Mouse (Mus musculus): ENCODE measurements around the gene Hjurp. TPM values are rescaled to one million over a fixed set of nuclear protein-coding genes. Genes with fewer than 3 reads are reported as not detected.

Hjurp gene
- polyA plus RNA-seq, 1 experiment from 2014 or later, result 182 TPM

DNA sequence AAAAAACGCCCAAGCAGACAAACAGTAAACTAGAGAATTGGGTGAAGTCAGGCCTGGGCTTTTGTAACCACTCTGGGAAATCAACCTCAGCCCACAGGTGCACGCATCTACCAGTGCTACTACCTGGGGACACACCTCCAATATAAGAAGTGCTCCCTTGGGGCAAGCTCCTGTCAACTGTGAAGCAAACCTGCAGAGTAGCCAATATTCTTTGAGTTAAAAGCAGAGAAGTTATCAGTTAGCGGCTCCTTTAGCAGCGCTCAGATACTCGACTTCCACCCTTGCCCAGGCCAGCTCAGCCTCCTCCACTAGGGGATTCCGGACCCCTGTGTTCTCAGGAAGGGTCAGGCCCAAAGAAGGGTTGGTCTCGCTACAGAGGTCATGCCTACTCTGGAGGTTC, 15.7 kb downstream of the Hjurp start:
- no peak overlapping the region for H3K27ac ChIP-seq (ENCODE audit: low read depth)
- no peak overlapping the region for H3K4me2 ChIP-seq (ENCODE audit: low read length)
- no peak overlapping the region for H3K9ac ChIP-seq (ENCODE audit: low read length)
- H3K36me3 ChIP-seq (ENCODE audit: control insufficient read depth, insufficient read depth, low read length), result peaks cover 74% of the 10 kb centered on the region
- H3K4me3 ChIP-seq (ENCODE audit: low read depth, low read length), result no peak overlapping the region
- ATAC-seq (replicated peaks; ENCODE audit: low FRiP score, low TSS enrichment, low read depth) (no peak), DNase-seq (ENCODE audit: low spot score) (no peak)
- no peaks in the 10 kb centered on the region; the same call in 1 of the 2 replicates for H3K4me1 ChIP-seq (replicated peaks; ENCODE audit: control insufficient read depth, insufficient read depth, low read length)
- H3K27me3 ChIP-seq (replicated peaks; ENCODE audit: control insufficient read depth, insufficient read depth, low read length), result no peaks in the 10 kb centered on the region
- H3K9me3 ChIP-seq (ENCODE audit: control insufficient read depth, low read length), result peaks cover 6% of the 10 kb centered on the region
- WGBS, result 84% methylated on average over 7 of the region's 7 CpGs

GRCm38 (mm10) chr1:88260604-88261377, 16.6 kb downstream of the Hjurp start:
- no peak for ATAC-seq (replicated peaks; ENCODE audit: low FRiP score, low TSS enrichment, low read depth)
- Histone ChIP-seq H3K27me3 (replicated peaks; ENCODE audit: control insufficient read depth, insufficient read depth, low read length) (no peaks in the 10 kb centered on the region), H3K36me3 (ENCODE audit: control insufficient read depth, insufficient read depth, low read length) (peaks cover 65% of the 10 kb centered on the region), H3K9ac (ENCODE audit: low read length) (no peak overlapping the region), H3K4me2 (ENCODE audit: low read length) (no peak overlapping the region), H3K9me3 (ENCODE audit: control insufficient read depth, low read length) (peaks cover 15% of the 10 kb centered on the region), H3K4me1 (replicated peaks; ENCODE audit: control insufficient read depth, insufficient read depth, low read length) (no peaks in the 10 kb centered on the region; the same call in 1 of the 2 replicates), H3K4me3 (ENCODE audit: low read depth, low read length) (no peak overlapping the region), H3K27ac (ENCODE audit: low read depth) (no peak overlapping the region)
- DNase-seq (ENCODE audit: low spot score), result no peak
- WGBS, result 83% methylated on average over 10 of the region's 10 CpGs

DNA sequence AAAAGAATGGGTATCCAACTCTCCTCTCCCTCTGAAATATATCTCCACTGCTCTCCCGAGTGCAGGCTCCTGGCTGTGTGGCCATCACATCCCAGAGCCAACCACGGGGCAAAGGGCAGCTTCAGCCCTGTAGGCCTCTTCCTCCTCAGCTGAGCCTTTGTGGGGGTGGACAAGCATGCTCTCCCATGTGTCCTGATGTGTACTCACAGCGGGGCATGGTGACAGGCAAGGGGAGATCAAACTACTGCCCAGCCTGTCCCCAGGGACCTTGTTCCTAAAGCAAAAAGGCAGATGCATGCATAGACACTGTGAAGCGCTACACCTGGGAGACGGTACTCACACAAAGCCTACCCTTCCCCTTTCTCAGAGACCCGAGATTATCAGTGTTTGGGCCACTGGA, 17.3 kb downstream of the Hjurp start:
- no peak overlapping the region for H3K9ac ChIP-seq (ENCODE audit: low read length)
- no peak for ATAC-seq (replicated peaks; ENCODE audit: low FRiP score, low TSS enrichment, low read depth)
- no peak overlapping the region for H3K4me3 ChIP-seq (ENCODE audit: low read depth, low read length)
- DNase-seq (ENCODE audit: low spot score), result no peak
- peaks cover 21% of the 10 kb centered on the region for H3K9me3 ChIP-seq (ENCODE audit: control insufficient read depth, low read length)
- H3K27ac ChIP-seq (ENCODE audit: low read depth), result no peak overlapping the region
- no peak overlapping the region for H3K4me2 ChIP-seq (ENCODE audit: low read length)
- peaks cover 58% of the 10 kb centered on the region for H3K36me3 ChIP-seq (ENCODE audit: control insufficient read depth, insufficient read depth, low read length)
- 79% methylated on average over 6 of the region's 6 CpGs for WGBS
- no peaks in the 10 kb centered on the region for H3K27me3 ChIP-seq (replicated peaks; ENCODE audit: control insufficient read depth, insufficient read depth, low read length)
- no peaks in the 10 kb centered on the region; the same call in 1 of the 2 replicates for H3K4me1 ChIP-seq (replicated peaks; ENCODE audit: control insufficient read depth, insufficient read depth, low read length)

DNA sequence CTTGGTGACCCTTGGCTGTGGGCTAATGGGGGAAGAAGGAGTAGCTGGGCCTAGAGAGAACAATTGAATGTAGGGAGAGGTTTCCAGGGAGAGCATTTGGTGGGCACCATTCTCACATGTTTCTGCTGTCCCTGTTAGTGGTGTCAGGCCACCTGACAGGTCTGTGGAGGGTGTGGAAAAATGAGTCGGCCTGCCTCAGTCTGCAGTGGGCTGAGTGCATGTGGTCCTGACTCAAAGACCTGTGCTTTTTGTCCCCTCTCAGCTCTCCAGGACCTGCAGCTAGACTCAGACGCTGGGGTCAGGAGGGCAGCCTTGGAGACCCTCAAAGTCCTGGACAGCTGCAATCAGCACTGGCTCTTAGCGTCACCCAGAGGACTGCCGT, 17.8 kb downstream of the Hjurp start:
- H3K9me3 ChIP-seq (ENCODE audit: control insufficient read depth, low read length), result peaks cover 25% of the 10 kb centered on the region
- H3K4me1 ChIP-seq (replicated peaks; ENCODE audit: control insufficient read depth, insufficient read depth, low read length), result no peaks in the 10 kb centered on the region; the same call in 1 of the 2 replicates
- H3K9ac ChIP-seq (ENCODE audit: low read length), result no peak overlapping the region
- ATAC-seq (replicated peaks; ENCODE audit: low FRiP score, low TSS enrichment, low read depth) (no peak; the same call in 1 of the 2 replicates), DNase-seq (ENCODE audit: low spot score) (no peak)
- 79% methylated on average over 4 of the region's 4 CpGs for WGBS
- peaks cover 53% of the 10 kb centered on the region for H3K36me3 ChIP-seq (ENCODE audit: control insufficient read depth, insufficient read depth, low read length)
- H3K27ac ChIP-seq (ENCODE audit: low read depth), result no peak overlapping the region
- no peak overlapping the region for H3K4me3 ChIP-seq (ENCODE audit: low read depth, low read length)
- H3K4me2 ChIP-seq (ENCODE audit: low read length), result no peak overlapping the region
- H3K27me3 ChIP-seq (replicated peaks; ENCODE audit: control insufficient read depth, insufficient read depth, low read length), result no peaks in the 10 kb centered on the region

- Histone ChIP-seq H3K4me2 (ENCODE audit: low read length) (no peak overlapping the region), H3K4me3 (ENCODE audit: low read depth, low read length) (no peak overlapping the region), H3K27me3 (replicated peaks; ENCODE audit: control insufficient read depth, insufficient read depth, low read length) (no peaks in the 10 kb centered on the region), H3K9ac (ENCODE audit: low read length) (no peak overlapping the region), H3K36me3 (ENCODE audit: control insufficient read depth, insufficient read depth, low read length) (peaks cover 47% of the 10 kb centered on the region), H3K9me3 (ENCODE audit: control insufficient read depth, low read length) (peaks cover 25% of the 10 kb centered on the region), H3K4me1 (replicated peaks; ENCODE audit: control insufficient read depth, insufficient read depth, low read length) (no peaks in the 10 kb centered on the region; the same call in 1 of the 2 replicates), H3K27ac (ENCODE audit: low read depth) (no peak overlapping the region)
- no peak for ATAC-seq (replicated peaks; ENCODE audit: low FRiP score, low TSS enrichment, low read depth)
- DNase-seq (ENCODE audit: low spot score), result no peak
- 68% methylated on average over 8 of the region's 8 CpGs for WGBS
Observed at GRCm38 (mm10) chr1:88258881-88259642, 18.4 kb downstream of the Hjurp start.

DNA sequence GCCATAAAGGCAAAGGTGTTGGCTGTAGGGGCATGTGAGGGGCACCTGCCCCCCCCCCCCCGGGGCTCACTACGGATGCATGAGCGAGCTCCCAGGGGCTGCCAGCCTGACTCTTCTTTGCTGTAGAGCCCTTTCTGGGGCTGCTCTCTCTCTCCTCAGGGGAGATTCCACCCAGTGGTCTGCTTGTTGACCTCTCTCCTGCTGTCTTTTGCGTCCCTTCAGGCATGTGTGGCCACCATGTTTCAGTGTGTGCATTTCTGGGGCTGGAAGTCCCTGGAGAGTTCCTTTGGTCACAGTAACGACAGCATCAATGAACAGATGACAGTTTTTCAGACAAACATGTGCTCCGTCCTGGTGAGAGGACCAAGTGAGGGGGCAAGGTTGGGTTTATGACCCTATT, 19.1 kb downstream of the Hjurp start:
- WGBS, result 71% methylated on average over 6 of the region's 6 CpGs
- ATAC-seq (replicated peaks; ENCODE audit: low FRiP score, low TSS enrichment, low read depth), result no peak

DNA sequence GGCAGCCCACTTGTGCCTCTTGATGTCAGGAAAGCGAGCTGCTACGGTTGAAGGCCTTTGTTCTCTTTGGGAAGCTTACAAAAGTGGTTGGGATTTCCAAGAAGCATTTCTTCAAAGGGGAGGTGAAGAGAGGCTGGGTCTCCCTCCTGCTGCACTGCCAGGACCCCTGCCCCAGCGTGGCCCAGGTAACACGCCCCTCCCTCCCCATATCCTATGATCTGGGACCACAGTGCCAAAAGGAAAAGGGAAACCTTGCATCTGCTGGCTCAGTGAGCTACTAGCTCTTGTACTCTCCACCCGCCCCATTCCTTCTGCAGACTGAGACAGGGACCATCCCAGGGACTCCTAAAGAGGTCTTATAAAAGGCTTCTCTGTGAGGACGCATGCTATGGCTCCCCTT, 19.8 kb downstream of the Hjurp start:
- H3K27ac ChIP-seq (ENCODE audit: low read depth), result no peak overlapping the region
- peaks cover 33% of the 10 kb centered on the region for H3K36me3 ChIP-seq (ENCODE audit: control insufficient read depth, insufficient read depth, low read length)
- no peak overlapping the region for H3K4me2 ChIP-seq (ENCODE audit: low read length)
- DNase-seq (ENCODE audit: low spot score) (no peak), ATAC-seq (replicated peaks; ENCODE audit: low FRiP score, low TSS enrichment, low read depth) (no peak)
- H3K9me3 ChIP-seq (ENCODE audit: control insufficient read depth, low read length), result peaks cover 29% of the 10 kb centered on the region
- no peaks in the 10 kb centered on the region; the same call in 1 of the 2 replicates for H3K4me1 ChIP-seq (replicated peaks; ENCODE audit: control insufficient read depth, insufficient read depth, low read length)
- 81% methylated on average over 6 of the region's 6 CpGs for WGBS
- H3K27me3 ChIP-seq (replicated peaks; ENCODE audit: control insufficient read depth, insufficient read depth, low read length), result no peaks in the 10 kb centered on the region
- H3K4me3 ChIP-seq (ENCODE audit: low read depth, low read length), result no peak overlapping the region
- no peak overlapping the region for H3K9ac ChIP-seq (ENCODE audit: low read length)

More for the DNA sequence above, 19.1 kb downstream of the Hjurp start:
- Histone ChIP-seq H3K9ac (ENCODE audit: low read length) (no peak overlapping the region), H3K9me3 (ENCODE audit: control insufficient read depth, low read length) (peaks cover 25% of the 10 kb centered on the region), H3K4me1 (replicated peaks; ENCODE audit: control insufficient read depth, insufficient read depth, low read length) (no peaks in the 10 kb centered on the region; the same call in 1 of the 2 replicates), H3K36me3 (ENCODE audit: control insufficient read depth, insufficient read depth, low read length) (peaks cover 40% of the 10 kb centered on the region), H3K4me3 (ENCODE audit: low read depth, low read length) (no peak overlapping the region), H3K27ac (ENCODE audit: low read depth) (no peak overlapping the region), H3K27me3 (replicated peaks; ENCODE audit: control insufficient read depth, insufficient read depth, low read length) (no peaks in the 10 kb centered on the region), H3K4me2 (ENCODE audit: low read length) (no peak overlapping the region)
- no peak for DNase-seq (ENCODE audit: low spot score)

DNA sequence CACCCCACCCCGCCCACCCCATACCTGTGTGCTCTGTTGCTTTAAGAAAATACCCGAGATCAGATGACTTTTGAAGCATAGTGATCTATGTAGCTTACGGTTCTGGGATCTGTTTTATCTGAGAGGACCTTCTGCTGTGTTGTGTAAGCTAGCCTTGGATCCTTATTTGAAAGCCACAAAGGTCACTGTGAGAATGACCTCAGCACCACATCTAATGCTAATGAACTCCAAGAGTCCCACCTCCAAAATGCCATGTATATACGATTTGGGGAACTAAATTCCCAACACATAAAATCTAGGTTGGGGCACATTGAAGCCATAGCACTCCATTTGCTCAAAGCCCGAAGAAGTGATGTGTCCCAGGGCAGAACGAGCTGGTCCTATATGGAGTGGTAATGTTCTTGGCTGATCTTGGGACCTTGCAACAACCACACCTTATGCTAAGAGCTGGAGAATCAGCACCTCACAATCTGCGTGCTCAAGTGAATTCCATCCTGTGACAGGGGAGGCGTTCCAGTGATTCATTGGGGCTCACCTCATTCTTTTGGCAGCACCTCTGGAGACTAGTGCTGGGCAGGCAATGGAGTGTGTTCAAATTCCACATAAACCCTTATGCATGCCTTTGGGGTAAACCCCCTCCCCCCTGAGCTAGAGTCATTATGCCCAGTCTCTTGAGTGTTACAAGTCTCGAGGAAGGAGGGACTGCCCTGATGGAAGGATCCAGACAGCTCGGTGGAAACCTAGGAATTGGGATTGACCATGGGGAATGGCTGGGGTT, 20.4 kb downstream of the Hjurp start:
- no peak for ATAC-seq (replicated peaks; ENCODE audit: low FRiP score, low TSS enrichment, low read depth)
- no peaks in the 10 kb centered on the region for H3K27me3 ChIP-seq (replicated peaks; ENCODE audit: control insufficient read depth, insufficient read depth, low read length)

More for the DNA sequence above, 20.4 kb downstream of the Hjurp start:
- H3K4me3 ChIP-seq (ENCODE audit: low read depth, low read length), result no peak overlapping the region
- no peak overlapping the region for H3K9ac ChIP-seq (ENCODE audit: low read length)
- H3K9me3 ChIP-seq (ENCODE audit: control insufficient read depth, low read length), result peaks cover 33% of the 10 kb centered on the region
- H3K27ac ChIP-seq (ENCODE audit: low read depth), result no peak overlapping the region
- H3K36me3 ChIP-seq (ENCODE audit: control insufficient read depth, insufficient read depth, low read length), result peaks cover 27% of the 10 kb centered on the region
- no peaks in the 10 kb centered on the region for H3K4me1 ChIP-seq (replicated peaks; ENCODE audit: control insufficient read depth, insufficient read depth, low read length)
- DNase-seq (ENCODE audit: low spot score), result no peak
- 77% methylated on average over 10 of the region's 10 CpGs for WGBS
- H3K4me2 ChIP-seq (ENCODE audit: low read length), result no peak overlapping the region

Measured in intestine, embryonic 14.5 days (tissue).